Mouse (Mus musculus) MEL (cell line): ENCODE data around the gene Il27ra. TPM values are rescaled to one million over a fixed set of nuclear protein-coding genes. Genes with fewer than 3 reads are reported as not detected.
A peak's percentile ranks its signal among the peaks of the same experiment; 100 is the strongest.

Experiments used
- DNase-seq: peaks from one replicate; pipeline ENCODE4 v3.0.0; 2011; ENCODE audit warnings: low read depth, low spot score
- H3K27ac ChIP-seq: 2 replicates; pipeline ENCODE4 v1.5.1; 2012; ENCODE audit warnings: low read depth, mild to moderate bottlenecking, control low read depth, low read length, moderate library complexity; ENCODE audit not compliant: control insufficient read depth
- H3K27me3 ChIP-seq, 2 experiments: fragments of 150-350 bp in 1 of 2; sonication (generic) in 1 of 2; 2 replicates each; pipeline ENCODE4 v1.6.1; 2012; ENCODE audit warnings: low read length in 2 of 2, mild to moderate bottlenecking in 2 of 2, improper control_type of control experiment in 1 of 2, moderate library complexity in 1 of 2; ENCODE audit not compliant: insufficient read depth in 2 of 2, control insufficient read depth in 1 of 2
- H3K36me3 ChIP-seq, 2 experiments: 2 replicates each; pipeline ENCODE4 v1.6.1; 2012 to 2014; ENCODE audit warnings: low read length in 2 of 2, improper control_type of control experiment in 1 of 2, inconsistent platforms in 1 of 2, mild to moderate bottlenecking in 1 of 2; ENCODE audit not compliant: insufficient read depth in 2 of 2, control insufficient read depth in 1 of 2
- H3K4me1 ChIP-seq, 2 experiments: fragments of 150-350 bp in 1 of 2; sonication (generic) in 1 of 2; 2 replicates each; pipeline ENCODE4 v1.6.1; 2012; ENCODE audit warnings: low read length in 2 of 2, improper control_type of control experiment in 1 of 2, mild to moderate bottlenecking in 1 of 2; ENCODE audit not compliant: insufficient read depth in 2 of 2, control insufficient read depth in 1 of 2
- H3K4me3 ChIP-seq, 2 experiments: fragments of 150-350 bp in 1 of 2; sonication (generic) in 1 of 2; 2 replicates each; pipeline ENCODE4 v1.5.1; 2012; ENCODE audit warnings: low read depth in 2 of 2, low read length in 2 of 2, mild to moderate bottlenecking in 2 of 2, moderate library complexity in 2 of 2, control low read depth in 1 of 2, improper control_type of control experiment in 1 of 2; ENCODE audit not compliant: control insufficient read depth in 1 of 2, insufficient read depth in 1 of 2
- H3K79me2 ChIP-seq: 2 replicates; pipeline ENCODE4 v1.6.1; 2012; ENCODE audit warnings: mild to moderate bottlenecking, low read length, moderate library complexity; ENCODE audit not compliant: control insufficient read depth, poor library complexity, insufficient read depth
- H3K9ac ChIP-seq: 2 replicates; pipeline ENCODE4 v1.6.1; 2012; ENCODE audit warnings: low read depth, mild to moderate bottlenecking, control low read depth, low read length, moderate library complexity; ENCODE audit not compliant: control insufficient read depth, poor library complexity, severe bottlenecking
- H3K9me3 ChIP-seq: fragments of 150-350 bp; sonication (generic); replicated peaks from 2 replicates; pipeline ENCODE4 v1.6.1; 2012; ENCODE audit warnings: mild to moderate bottlenecking, low read length, improper control_type of control experiment, moderate library complexity; ENCODE audit not compliant: insufficient read depth
- BHLHE40 ChIP-seq: IDR thresholded peaks from 2 replicates; pipeline ENCODE4 v1.6.1; 2012; ENCODE audit warnings: low read depth, mild to moderate bottlenecking, inconsistent platforms, low read length, improper control_type of control experiment, borderline replicate concordance
- CTCF ChIP-seq, 3 experiments: IDR thresholded peaks in 2 of 3; conservative IDR thresholded peaks in 1 of 3; 2 replicates each; pipeline ENCODE4 v1.5.1; 2011 to 2012; ENCODE audit warnings: low read length in 3 of 3, low read depth in 2 of 3, mild to moderate bottlenecking in 2 of 3, improper control_type of control experiment in 1 of 3, inconsistent platforms in 1 of 3, mixed read lengths in 1 of 3, moderate library complexity in 1 of 3; ENCODE audit not compliant: control insufficient read depth in 1 of 3, insufficient read depth in 1 of 3, poor library complexity in 1 of 3, severe bottlenecking in 1 of 3
- E2F4 ChIP-seq: IDR thresholded peaks from 2 replicates; pipeline ENCODE4 v1.6.1; 2011; ENCODE audit warnings: low read depth, low read length, improper control_type of control experiment, borderline replicate concordance
- EP300 ChIP-seq, 2 experiments: IDR thresholded peaks; 2 replicates each; pipeline ENCODE4 v1.6.1; 2011; ENCODE audit warnings: improper control_type of control experiment in 2 of 2, low read length in 2 of 2, low read depth in 1 of 2, mild to moderate bottlenecking in 1 of 2
- GABPA ChIP-seq: IDR thresholded peaks from 2 replicates; pipeline ENCODE4 v1.6.1; 2012; ENCODE audit warnings: low read depth, mild to moderate bottlenecking, inconsistent platforms, low read length, improper control_type of control experiment, moderate library complexity
- GATA1 ChIP-seq: IDR thresholded peaks from 2 replicates; pipeline ENCODE4 v1.6.1; 2011; ENCODE audit warnings: low read depth, low read length, improper control_type of control experiment
- HCFC1 ChIP-seq: IDR thresholded peaks from 2 replicates; pipeline ENCODE4 v1.6.1; 2012; ENCODE audit warnings: low read depth, mild to moderate bottlenecking, inconsistent platforms, low read length, improper control_type of control experiment, moderate library complexity
- JUND ChIP-seq: IDR thresholded peaks from 2 replicates; pipeline ENCODE4 v1.6.1; 2011; ENCODE audit warnings: low read depth, mild to moderate bottlenecking, improper control_type of control experiment, low read length
- KAT2A ChIP-seq: conservative IDR thresholded peaks from 2 replicates; pipeline ENCODE4 v1.6.1; 2012; ENCODE audit warnings: low read depth, low read length, improper control_type of control experiment, inconsistent platforms
- MAFK ChIP-seq: IDR thresholded peaks from 2 replicates; pipeline ENCODE4 v1.6.1; 2011; ENCODE audit warnings: low read depth, mild to moderate bottlenecking, low read length, improper control_type of control experiment, borderline replicate concordance
- MAZ ChIP-seq: IDR thresholded peaks from 2 replicates; pipeline ENCODE4 v1.6.1; 2012; ENCODE audit warnings: low read depth, mild to moderate bottlenecking, inconsistent platforms, low read length, improper control_type of control experiment
- MEF2A ChIP-seq: IDR thresholded peaks from 2 replicates; pipeline ENCODE4 v1.6.1; 2014; ENCODE audit warnings: low read depth, mild to moderate bottlenecking, inconsistent platforms, low read length, improper control_type of control experiment; ENCODE audit not compliant: poor library complexity, insufficient replicate concordance, severe bottlenecking; ENCODE audit errors: extremely low read depth
- MXI1 ChIP-seq: IDR thresholded peaks from 2 replicates; pipeline ENCODE4 v1.6.1; 2011; ENCODE audit warnings: mild to moderate bottlenecking, low read depth, low read length, improper control_type of control experiment
- MYB ChIP-seq: IDR thresholded peaks from 2 replicates; pipeline ENCODE4 v1.6.1; 2011; ENCODE audit warnings: mild to moderate bottlenecking, low read depth, low read length, improper control_type of control experiment
- MYC ChIP-seq: IDR thresholded peaks from 2 replicates; pipeline ENCODE4 v1.6.1; 2011; ENCODE audit warnings: low read depth, mild to moderate bottlenecking, low read length, improper control_type of control experiment, moderate library complexity
- NELFE ChIP-seq: IDR thresholded peaks from 2 replicates; pipeline ENCODE4 v1.6.1; 2011; ENCODE audit warnings: low read depth, low read length, improper control_type of control experiment
- NRF1 ChIP-seq: IDR thresholded peaks from 2 replicates; pipeline ENCODE4 v1.6.1; 2014; ENCODE audit warnings: low read depth, mild to moderate bottlenecking, inconsistent platforms, low read length, improper control_type of control experiment, moderate library complexity; ENCODE audit not compliant: poor library complexity, insufficient read depth, severe bottlenecking
- POLR2A ChIP-seq, 2 experiments: IDR thresholded peaks; 2 replicates each; pipeline ENCODE4 v1.6.1; 2011 to 2012; ENCODE audit warnings: low read length in 2 of 2, mild to moderate bottlenecking in 2 of 2, control low read depth in 1 of 2, improper control_type of control experiment in 1 of 2, low read depth in 1 of 2, moderate library complexity in 1 of 2; ENCODE audit not compliant: control insufficient read depth in 1 of 2, insufficient read depth in 1 of 2, poor library complexity in 1 of 2
- POLR2AphosphoS2 ChIP-seq: IDR thresholded peaks from 2 replicates; pipeline ENCODE4 v1.6.1; 2011; ENCODE audit warnings: low read length, improper control_type of control experiment
- RAD21 ChIP-seq: IDR thresholded peaks from 2 replicates; pipeline ENCODE4 v1.6.1; 2011; ENCODE audit warnings: mild to moderate bottlenecking, low read depth, low read length, improper control_type of control experiment
- RCOR1 ChIP-seq: IDR thresholded peaks from 2 replicates; pipeline ENCODE4 v1.6.1; 2012; ENCODE audit warnings: low read depth, mild to moderate bottlenecking, inconsistent platforms, low read length, improper control_type of control experiment
- SIN3A ChIP-seq: IDR thresholded peaks from 2 replicates; pipeline ENCODE4 v1.6.1; 2012; ENCODE audit warnings: low read length, improper control_type of control experiment, inconsistent platforms
- TBP ChIP-seq: IDR thresholded peaks from 2 replicates; pipeline ENCODE4 v1.8.0; 2011; ENCODE audit warnings: low read depth, low read length, improper control_type of control experiment
- TCF12 ChIP-seq: IDR thresholded peaks from 2 replicates; pipeline ENCODE4 v1.6.1; 2014; ENCODE audit warnings: low read depth, mild to moderate bottlenecking, inconsistent platforms, low read length, improper control_type of control experiment, moderate library complexity
- USF1 ChIP-seq: IDR thresholded peaks from 2 replicates; pipeline ENCODE4 v1.6.1; 2014; ENCODE audit warnings: low read depth, mild to moderate bottlenecking, inconsistent platforms, low read length, improper control_type of control experiment, moderate library complexity
- USF2 ChIP-seq, 2 experiments: IDR thresholded peaks; 2 replicates each; pipeline ENCODE4 v1.6.1; 2011 to 2012; ENCODE audit warnings: improper control_type of control experiment in 2 of 2, low read length in 2 of 2, borderline replicate concordance in 1 of 2, inconsistent platforms in 1 of 2, low read depth in 1 of 2, mild to moderate bottlenecking in 1 of 2; ENCODE audit not compliant: insufficient read depth in 1 of 2
- ZMIZ1 ChIP-seq: IDR thresholded peaks from 2 replicates; pipeline ENCODE4 v1.6.1; 2012; ENCODE audit warnings: low read depth, mild to moderate bottlenecking, inconsistent platforms, low read length, improper control_type of control experiment, moderate library complexity
- ZNF384 ChIP-seq: IDR thresholded peaks from 2 replicates; pipeline ENCODE4 v1.6.1; 2012; ENCODE audit warnings: low read depth, mild to moderate bottlenecking, inconsistent platforms, low read length, improper control_type of control experiment
- polyA plus RNA-seq, 2 experiments: library from polyadenylated mRNA; stranded (reverse) in 1 of 2; unstranded in 1 of 2; fragments of >175 nt in 1 of 2; fragments of >200 nt in 1 of 2; gene quantifications; 2 replicates each; pipeline versions ENCODE4 v1.2.1 to v1.2.4; 2012; ENCODE audit warnings: low replicate concordance in 2 of 2, low read depth in 1 of 2; ENCODE audit not compliant: insufficient read length in 2 of 2, insufficient read depth in 1 of 2, missing spikeins in 1 of 2
- total RNA-seq: library from RNA; depleted of rRNA; stranded (reverse); fragments of 300-350 nt; gene quantifications from 2 replicates; pipeline ENCODE4 v1.2.3, GENCODE M21; 2012

The Il27ra gene
- total and polyA plus RNA-seq, 3 experiments: 31.8 to 38.5 TPM; not detected in 1

DNA sequence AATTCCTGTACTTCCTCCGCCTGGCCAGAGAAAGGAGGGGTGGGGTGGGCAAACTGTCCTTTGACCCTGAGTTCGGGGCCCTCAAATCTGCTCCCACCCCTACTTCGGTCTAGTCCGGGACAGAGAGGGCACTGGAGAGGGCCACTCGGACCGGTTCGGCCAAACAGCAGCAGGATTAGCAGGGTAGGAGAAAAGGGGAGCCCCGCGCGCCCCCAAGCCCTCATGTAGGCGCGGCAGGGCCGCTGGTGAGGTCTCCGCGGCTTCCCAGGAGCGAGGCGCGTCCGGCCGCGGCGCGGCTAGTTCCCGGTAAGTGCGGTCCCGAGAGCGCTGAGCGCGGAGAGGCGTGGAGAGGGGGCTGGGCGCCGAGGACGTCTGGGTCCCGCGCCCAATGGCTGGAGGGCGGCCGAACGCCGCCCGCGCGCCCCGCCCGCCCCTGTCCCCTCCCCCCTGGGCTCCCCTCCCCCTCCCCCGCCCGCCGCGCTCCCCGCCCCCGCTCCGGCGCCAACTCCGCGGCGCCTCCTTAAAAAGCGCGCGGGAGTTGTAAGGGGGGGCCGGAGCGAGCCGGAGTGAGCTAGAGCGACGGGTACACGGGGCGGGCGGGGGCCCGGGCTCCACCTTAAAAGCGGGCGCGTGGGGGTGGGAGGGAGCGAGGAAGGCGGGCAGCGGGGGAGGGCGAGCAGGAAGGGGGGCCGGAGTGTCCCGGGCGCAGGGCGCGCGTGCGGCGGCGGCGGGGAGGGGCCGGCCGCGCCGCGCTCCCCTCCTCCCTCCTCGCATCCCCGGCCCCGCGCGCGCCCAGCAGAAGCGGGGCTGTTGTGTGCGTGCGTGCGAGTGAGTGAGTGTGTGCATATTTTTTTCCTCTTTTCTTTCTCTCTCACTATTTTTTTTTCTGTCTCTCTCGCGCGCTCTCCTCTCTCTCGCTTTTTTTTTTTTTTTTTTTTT, 45.6 kb downstream of the Il27ra start:
- H3K27me3 ChIP-seq: no peaks in the 10 kb centered on the region
- H3K9me3 ChIP-seq: no peaks in the 10 kb centered on the region
- peak overlapping the region; percentile 91 for H3K27ac ChIP-seq
- peaks cover 4 to 20% of the 10 kb centered on the region in 2 experiments for H3K4me1 ChIP-seq
- DNase-seq: peak; percentile 93
- H3K9ac ChIP-seq: peak overlapping the region; percentile 97
- TF ChIP-seq MXI1: 0 out of 2 replicates have a peak, but pooled peaks have one; percentile 36
- peak; percentile 87; the same call in 1 of the 2 replicates for TF ChIP-seq POLR2AphosphoS2
- 0 out of 2 replicates have a peak, but pooled peaks have one; percentile 22 for TF ChIP-seq MYC
- TF ChIP-seq HCFC1: peak; percentile 49; the same call in 1 of the 2 replicates
- 0 out of 6 replicates have a peak, but pooled peaks of 1 of the 3 experiments have one; percentile 3 for TF ChIP-seq CTCF (IDR thresholded peaks at IDR 0.05 in 2 of 3, conservative IDR thresholded peaks at IDR 0.05 in 1 of 3; ENCODE audit: control insufficient read depth in 1 of 3, insufficient read depth in 1 of 3, low read depth in 2 of 3, low read length in 3 of 3, poor library complexity in 1 of 3, severe bottlenecking in 1 of 3)
- no peak for TF ChIP-seq USF1
- TF ChIP-seq JUND: no peak
- TF ChIP-seq RCOR1: no peak
- TF ChIP-seq EP300 (IDR thresholded peaks at IDR 0.05; ENCODE audit: low read depth in 1 of 2, low read length in 2 of 2): peak in 1 of 2 experiments; percentile 18; a peak in 2 of 4 replicates
- TF ChIP-seq RAD21: no peak
- no peak for TF ChIP-seq MAFK
- no peak; the same call in 1 of the 2 replicates for TF ChIP-seq KAT2A
- TF ChIP-seq NELFE: peak; percentile 87
- TF ChIP-seq MEF2A: no peak
- TF ChIP-seq TCF12: no peak
- TF ChIP-seq BHLHE40: no peak
- TF ChIP-seq TBP: peak; percentile 47; the same call in 1 of the 2 replicates
- TF ChIP-seq ZNF384: peak; percentile 90
- TF ChIP-seq GATA1: no peak
- no peak for TF ChIP-seq MYB
- no peak for TF ChIP-seq USF2 (IDR thresholded peaks at IDR 0.05; ENCODE audit: borderline replicate concordance in 1 of 2, insufficient read depth in 1 of 2, low read depth in 1 of 2, low read length in 2 of 2)
- TF ChIP-seq MAZ: peak; percentile 95
- TF ChIP-seq SIN3A: peak; percentile 52
- no peak for TF ChIP-seq E2F4
- no peak for TF ChIP-seq NRF1
- TF ChIP-seq GABPA: no peak
- peak; percentile 71; the same call in 1 of the 2 replicates for TF ChIP-seq ZMIZ1
- TF ChIP-seq POLR2A (IDR thresholded peaks at IDR 0.05; ENCODE audit: control insufficient read depth in 1 of 2, insufficient read depth in 1 of 2, low read depth in 1 of 2, low read length in 2 of 2, poor library complexity in 1 of 2): peak; percentile 74 to 89
- TF ChIP-seq, all 39 proteins: peak for 13
- H3K36me3 ChIP-seq: peaks cover 3 to 12% of the 10 kb centered on the region in 2 experiments; a peak in 2 of 4 replicates
- peak overlapping the region; percentile 83 to 98 for H3K4me3 ChIP-seq
- H3K79me2 ChIP-seq: peaks cover 20% of the 10 kb centered on the region
